Mouse (Mus musculus) heart, adult 2 months (tissue): ENCODE measurements around the gene Ctsz.

Experiments
- CTCF ChIP-seq: fragments of 200-600 bp; IDR thresholded peaks from 2 replicates; pipeline ENCODE4 v1.8.1; 2022; ENCODE audit warnings: antibody characterized with exemption, mild to moderate bottlenecking, moderate library complexity
- EP300 ChIP-seq: fragments of 200-500 bp; IDR thresholded peaks from 2 replicates; pipeline ENCODE4 v1.6.1; 2011; ENCODE audit warnings: low read depth, low read length, control low read depth; ENCODE audit not compliant: insufficient read depth
- POLR2A ChIP-seq: fragments of 200-500 bp; IDR thresholded peaks from 2 replicates; pipeline ENCODE4 v1.6.1; 2011; ENCODE audit warnings: mild to moderate bottlenecking, low read depth, low read length, control low read depth; ENCODE audit not compliant: insufficient read depth

GRCm38 (mm10) chr2:174436916-174437696 lies 1.7 kb downstream of the Ctsz start:
- TF ChIP-seq CTCF (no peak), EP300 (no peak), POLR2A (no peak)
